Mouse (Mus musculus): ENCODE data around the gene Klk1b11. TPM values are rescaled to one million over a fixed set of nuclear protein-coding genes. Genes with fewer than 3 reads are reported as not detected.
"Not testable (repeated sequence)": the region's sequence is repeated elsewhere in the genome, so short reads cannot be mapped to it uniquely, and the experiment has no call there.

Gene Klk1b11
- not detected for total RNA-seq (2021)

GRCm38 (mm10) chr7:43995577-43995976 lies at the start of gene Klk1b11:
TSS of gene Klk1b11 (plus strand) at chr7:43995877.
- intact Hi-C loops (cut with DNase I): not testable (repeated sequence)

GRCm38 (mm10) chr7:43950364-43950763 lies 45.3 kb upstream of the Klk1b11 start, which contains the start of gene Klk1b8:
TSS of gene Klk1b8 (plus strand) at chr7:43950664.
- intact Hi-C loops (cut with DNase I): no loop called here
- no peak for DNase-seq (ENCODE audit: extremely low spot score in 1 of 2, low spot score in 2 of 2)

More at GRCm38 (mm10) chr7:43995577-43995976, at the start of gene Klk1b11:
- DNase-seq (ENCODE audit: extremely low spot score in 1 of 2, low spot score in 2 of 2): not testable (repeated sequence)

GRCm38 (mm10) chr7:43952703-43953102 lies 43.0 kb upstream of the Klk1b11 start:
- peak in 1 of 2 experiments; percentile 3 for DNase-seq (ENCODE audit: extremely low spot score in 1 of 2, low spot score in 2 of 2)
- intact Hi-C loops (cut with DNase I): no loop called here

GRCm38 (mm10) chr7:43966451-43966850 lies 29.2 kb upstream of the Klk1b11 start, which contains the start of gene Klk1b1:
TSS of gene Klk1b1 (plus strand) at chr7:43966751.
- no peak for DNase-seq (ENCODE audit: extremely low spot score in 1 of 2, low spot score in 2 of 2)

GRCm38 (mm10) chr7:43967058-43967457 lies 28.6 kb upstream of the Klk1b11 start:
- intact Hi-C loops (cut with DNase I): no loop called here
- DNase-seq (ENCODE audit: extremely low spot score in 1 of 2, low spot score in 2 of 2): no peak

More at GRCm38 (mm10) chr7:43966451-43966850, 29.2 kb upstream of the Klk1b11 start, which contains the start of gene Klk1b1:
- intact Hi-C loops (cut with DNase I): no loop called here

- DNase-seq (ENCODE audit: extremely low spot score in 1 of 2, low spot score in 2 of 2): no peak
- intact Hi-C loops (cut with DNase I): no loop called here
These were observed 28.1 kb upstream of the Klk1b11 start for GRCm38 (mm10) chr7:43967612-43968011.

GRCm38 (mm10) chr7:43975761-43976160 lies 19.9 kb upstream of the Klk1b11 start, which contains the start of gene Klk1b9:
TSS of gene Klk1b9 (plus strand) at chr7:43976061.
- intact Hi-C loops (cut with DNase I); DNase-seq (ENCODE audit: extremely low spot score in 1 of 2, low spot score in 2 of 2): not testable (repeated sequence)

- intact Hi-C loops (cut with DNase I): no loop called here
These were observed 10.0 kb upstream of the Klk1b11 start for GRCm38 (mm10) chr7:43985657-43986056.

GRCm38 (mm10) chr7:43994821-43995220 lies 856 bp upstream of the Klk1b11 start:
- intact Hi-C loops (cut with DNase I); DNase-seq (ENCODE audit: extremely low spot score in 1 of 2, low spot score in 2 of 2): not testable (repeated sequence)

More at GRCm38 (mm10) chr7:43985657-43986056, 10.0 kb upstream of the Klk1b11 start:
- no peak for DNase-seq (ENCODE audit: extremely low spot score in 1 of 2, low spot score in 2 of 2)

GRCm38 (mm10) chr7:44004847-44005246 lies 9.2 kb downstream of the Klk1b11 start:
- DNase-seq (ENCODE audit: extremely low spot score in 1 of 2, low spot score in 2 of 2): no peak
- intact Hi-C loops (cut with DNase I): no loop called here

- intact Hi-C loops (cut with DNase I); DNase-seq (ENCODE audit: extremely low spot score in 1 of 2, low spot score in 2 of 2): not testable (repeated sequence)
These were observed 16.2 kb downstream of the Klk1b11 start, which contains the start of gene Klk1b26 for GRCm38 (mm10) chr7:44011868-44012267. TSS of gene Klk1b26 (plus strand) at chr7:44012168.

- DNase-seq (ENCODE audit: extremely low spot score in 1 of 2, low spot score in 2 of 2); intact Hi-C loops (cut with DNase I): not testable (repeated sequence)
These were observed 19.0 kb downstream of the Klk1b11 start for GRCm38 (mm10) chr7:44014666-44015065.

- no peak for DNase-seq (ENCODE audit: extremely low spot score in 1 of 2, low spot score in 2 of 2)
- intact Hi-C loops (cut with DNase I): no loop called here
These were observed 19.4 kb downstream of the Klk1b11 start for GRCm38 (mm10) chr7:44015071-44015470.

Other genes with a start within 250 kb of the Klk1b11 start
- not detected for gene Klk12, start 227.0 kb upstream of the Klk1b11 start, total RNA-seq (2021)
- gene Klk11, start 221.3 kb upstream of the Klk1b11 start, total RNA-seq (2021): not detected
- not detected for gene Klk10, start 214.8 kb upstream of the Klk1b11 start, total RNA-seq (2021)
- not detected for gene Klk9, start 204.0 kb upstream of the Klk1b11 start, total RNA-seq (2021)
- 1 to 10 TPM; 6.7 to 6.9 TPM for gene Klk8, start 198.3 kb upstream of the Klk1b11 start, total RNA-seq (2021)
- not detected for gene Klk7, start 184.6 kb upstream of the Klk1b11 start, total RNA-seq (2021)
- not detected for gene Klk6, start 171.4 kb upstream of the Klk1b11 start, total RNA-seq (2021)
- gene Klk5, start 153.9 kb upstream of the Klk1b11 start, total RNA-seq (2021): not detected
- gene Klk4, start 114.7 kb upstream of the Klk1b11 start, total RNA-seq (2021): not detected
- not detected for gene Klk15, start 62.1 kb upstream of the Klk1b11 start, total RNA-seq (2021)
- not detected for gene Klk1b8, start 45.2 kb upstream of the Klk1b11 start, total RNA-seq (2021)
- gene Klk1b1, start 29.1 kb upstream of the Klk1b11 start, total RNA-seq (2021): not detected
- not detected for gene Klk1b9, start 19.8 kb upstream of the Klk1b11 start, total RNA-seq (2021)
- not detected for gene Klk1b26, start 16.3 kb downstream of the Klk1b11 start, total RNA-seq (2021)
- gene Klk1b27, start 56.4 kb downstream of the Klk1b11 start, total RNA-seq (2021): not detected
- gene Klk1b21, start 106.5 kb downstream of the Klk1b11 start, total RNA-seq (2021): not detected
- gene Klk1b22, start 116.8 kb downstream of the Klk1b11 start, total RNA-seq (2021): not detected
- gene Klk1b16, start 140.9 kb downstream of the Klk1b11 start, total RNA-seq (2021): not detected
- gene Klk1b24, start 192.4 kb downstream of the Klk1b11 start, total RNA-seq (2021): not detected
- not detected for gene Klk1b3, start 202.3 kb downstream of the Klk1b11 start, total RNA-seq (2021)
- not detected for gene Klk1b4, start 211.6 kb downstream of the Klk1b11 start, total RNA-seq (2021)
- gene Klk1b5, start 220.1 kb downstream of the Klk1b11 start, total RNA-seq (2021): not detected
- gene Klk1, start 229.5 kb downstream of the Klk1b11 start, total RNA-seq (2021): not detected
- gene Gm36864, start 240.3 kb downstream of the Klk1b11 start, total RNA-seq (2021): not detected

Data from left cerebral cortex, postnatal 10 days (tissue).